Mouse (Mus musculus): ENCODE measurements at regions not wholly inside any gene's neighbourhood (a gene's known extent, or its start where the extent isn't known, plus 50 kb on each side); places are given as distances from the start of the nearest gene placed in this dataset.
A peak's percentile ranks its signal among the peaks of the same experiment; 100 is the strongest.
"Not testable (repeated sequence)": the region's sequence is repeated elsewhere in the genome, so short reads cannot be mapped to it uniquely, and the experiment has no call there.

- no peak for DNase-seq
Measured at GRCm38 (mm10) chr10:66643160-66643559, 452.8 kb upstream of the Jmjd1c start.

DNA sequence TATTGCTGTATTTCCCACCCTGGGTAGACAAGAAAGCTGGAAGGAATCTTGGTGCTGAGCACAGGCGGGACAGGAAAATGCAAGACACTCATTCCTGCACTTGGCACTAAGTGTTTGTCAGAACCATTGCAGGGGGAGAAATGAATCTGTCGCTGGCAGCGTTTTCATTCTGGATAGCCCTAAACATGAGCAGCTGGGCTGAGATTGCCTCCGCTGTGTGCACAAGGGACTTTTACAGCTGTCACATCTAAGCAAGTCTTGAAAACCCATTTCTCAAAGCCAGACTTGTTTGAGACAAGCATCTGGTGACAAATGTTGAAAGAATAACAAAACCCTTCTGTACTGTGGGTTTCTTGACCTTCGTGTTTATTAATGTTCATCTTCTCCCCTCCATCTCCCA, 438.4 kb upstream of the Jmjd1c start:
- DNase-seq, result no peak

- DNase-seq, result no peak
Measured at GRCm38 (mm10) chr10:66683160-66683559, 412.8 kb upstream of the Jmjd1c start.

- not testable (repeated sequence) for DNase-seq
Measured at GRCm38 (mm10) chr10:66689196-66689595, 406.7 kb upstream of the Jmjd1c start.

DNA sequence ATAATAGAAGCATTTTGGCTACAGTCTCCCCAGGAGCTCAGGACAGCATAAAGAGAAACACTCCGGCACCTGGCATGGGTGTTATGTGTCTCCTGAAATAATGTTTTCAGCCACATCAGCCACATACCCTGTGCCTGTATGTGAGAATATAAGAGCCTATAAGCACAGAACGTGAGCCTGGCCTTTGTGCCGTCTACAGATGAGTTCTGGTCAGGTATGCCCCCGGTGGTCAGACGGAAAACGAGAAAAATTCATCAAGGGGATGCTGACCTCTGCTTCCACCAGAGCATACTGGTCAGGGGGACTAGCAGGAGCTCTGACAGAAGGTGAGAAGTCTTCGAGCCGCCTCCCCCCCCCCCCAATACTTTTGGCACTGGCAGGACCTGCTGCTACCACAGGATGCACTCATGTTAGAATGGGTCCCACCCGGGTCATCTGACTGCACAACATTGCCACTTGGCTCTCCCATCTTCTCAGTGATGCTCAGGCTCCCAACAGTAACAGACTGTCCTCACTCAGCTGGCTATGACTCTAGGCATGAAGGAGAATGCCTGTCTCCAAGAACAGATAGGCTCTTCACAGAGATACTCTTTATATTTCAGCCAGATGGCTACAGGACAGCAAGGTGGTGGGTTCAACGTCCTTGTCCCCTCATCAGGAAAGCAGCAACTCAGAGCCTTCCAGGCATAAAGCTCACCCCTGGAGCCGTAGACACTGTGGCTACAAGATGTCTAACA, 401.2 kb upstream of the Jmjd1c start:
- no peak for DNase-seq

DNA sequence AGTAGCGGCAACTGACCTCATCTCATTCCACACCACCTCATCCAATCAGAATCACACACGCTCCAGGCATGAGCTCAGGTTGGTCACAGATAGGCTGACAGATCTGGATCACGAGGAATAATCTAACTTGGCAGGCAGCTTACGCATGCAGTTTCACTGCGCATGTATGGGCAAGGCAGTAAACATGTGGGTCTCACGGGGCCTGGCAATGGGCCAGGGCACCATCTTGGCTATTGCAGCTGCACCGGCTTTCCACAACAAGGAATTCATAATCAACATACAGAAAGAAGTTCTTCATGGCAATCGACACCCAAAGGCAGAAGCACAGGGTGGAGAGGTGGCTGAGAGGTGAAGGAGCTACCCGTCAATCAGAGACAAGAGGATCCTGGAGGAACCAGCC, 381.0 kb upstream of the Jmjd1c start:
- DNase-seq, result not testable (repeated sequence)

GRCm38 (mm10) chr10:66717909-66718308, 378.0 kb upstream of the Jmjd1c start:
- peak; percentile 13 for DNase-seq

GRCm38 (mm10) chr10:66719796-66720195, 376.1 kb upstream of the Jmjd1c start:
- no peak for DNase-seq

GRCm38 (mm10) chr10:66733631-66734030, 362.3 kb upstream of the Jmjd1c start:
- no peak for DNase-seq

DNA sequence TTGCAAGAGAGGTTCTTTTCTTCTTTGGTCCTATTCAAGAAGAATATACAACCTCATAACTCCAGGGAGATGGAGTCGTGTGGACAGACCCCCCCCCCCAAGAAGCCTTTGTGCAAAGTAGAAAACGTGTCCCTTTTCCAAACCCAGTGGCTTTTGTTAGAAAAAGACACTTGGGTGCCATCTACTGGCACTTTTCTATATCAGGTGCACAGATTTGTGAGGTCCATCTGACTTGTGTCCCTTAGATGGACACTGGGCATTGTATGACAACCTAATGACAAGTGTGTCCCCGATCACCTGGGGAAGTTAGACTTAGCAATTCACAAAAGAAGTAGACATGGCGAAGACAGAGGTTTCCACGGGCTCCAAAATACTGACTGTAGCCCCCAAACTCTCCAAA, 361.1 kb upstream of the Jmjd1c start:
- peak; percentile 12 for DNase-seq

GRCm38 (mm10) chr10:66739017-66739416, 356.9 kb upstream of the Jmjd1c start:
- no peak for DNase-seq

- DNase-seq, result peak; percentile 39
Measured at GRCm38 (mm10) chr10:66741819-66742218, 354.1 kb upstream of the Jmjd1c start.

- DNase-seq, result no peak
Measured at GRCm38 (mm10) chr10:66743254-66743653, 352.7 kb upstream of the Jmjd1c start.

DNA sequence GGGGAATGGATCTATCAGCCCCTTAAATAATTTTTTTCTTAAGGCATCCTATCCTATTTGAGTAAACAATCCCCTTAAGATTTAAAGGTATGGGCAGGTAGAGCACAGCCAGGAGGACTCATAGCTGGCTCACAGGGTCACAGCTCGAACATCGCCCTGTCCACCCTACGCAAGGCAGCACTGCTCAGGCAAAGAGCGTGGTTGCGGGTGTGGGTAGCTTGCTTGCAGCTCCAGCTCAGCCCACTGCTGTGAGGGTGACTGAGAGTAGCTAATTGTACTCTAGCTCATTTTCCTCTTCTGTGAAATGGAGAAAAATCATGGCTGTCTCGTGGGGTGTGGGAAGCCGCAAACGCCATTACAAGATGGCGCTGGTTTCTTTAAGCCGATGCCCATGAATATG, 350.1 kb upstream of the Jmjd1c start:
- DNase-seq, result no peak

DNA sequence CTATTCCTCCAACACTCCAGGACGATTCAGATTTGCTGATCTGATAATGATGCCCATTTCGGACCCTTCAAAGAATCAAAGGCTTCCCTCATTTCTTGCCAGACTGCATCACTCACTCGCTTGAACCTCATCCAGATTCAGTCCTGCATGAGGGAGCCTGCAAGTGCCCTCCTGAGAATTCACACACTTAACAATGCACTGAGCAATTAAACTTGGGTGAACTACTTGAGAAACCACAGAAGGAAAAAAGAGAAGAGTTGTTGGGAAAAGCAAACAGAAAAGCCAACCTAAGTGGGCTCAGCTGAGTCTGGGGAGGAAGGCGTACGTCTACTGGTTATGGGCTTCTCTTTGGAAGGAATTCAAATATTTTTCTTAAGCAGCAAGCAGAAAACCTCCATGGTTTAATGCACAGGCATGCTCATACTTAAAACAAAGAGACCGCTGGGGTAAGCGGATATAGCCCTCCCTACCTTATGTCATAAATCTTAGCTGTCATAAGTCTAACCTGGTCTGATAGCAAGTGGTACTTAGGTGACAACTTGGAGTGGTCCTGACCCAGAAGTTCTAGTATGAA, 343.6 kb upstream of the Jmjd1c start:
- no peak for DNase-seq

DNA sequence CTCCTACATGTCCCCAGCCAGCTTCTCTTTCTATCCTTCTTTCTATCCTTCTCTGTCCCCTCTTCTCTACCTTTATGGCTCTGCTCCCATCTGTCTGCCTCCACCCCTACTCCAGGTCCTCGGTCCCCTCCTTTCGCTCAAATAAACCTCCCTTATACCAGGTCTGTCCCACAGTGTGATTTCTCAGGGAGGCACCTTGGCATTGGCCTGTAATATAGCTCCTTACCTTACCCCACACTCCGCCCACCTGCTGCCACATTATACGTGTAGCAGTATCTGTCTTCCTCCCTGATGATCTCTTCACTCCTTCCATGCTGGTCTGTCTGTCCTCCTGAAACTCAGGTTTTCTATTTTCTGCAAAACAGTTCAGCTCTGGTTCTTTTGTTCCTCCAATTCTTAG, 339.1 kb upstream of the Jmjd1c start:
- DNase-seq, result no peak

DNA sequence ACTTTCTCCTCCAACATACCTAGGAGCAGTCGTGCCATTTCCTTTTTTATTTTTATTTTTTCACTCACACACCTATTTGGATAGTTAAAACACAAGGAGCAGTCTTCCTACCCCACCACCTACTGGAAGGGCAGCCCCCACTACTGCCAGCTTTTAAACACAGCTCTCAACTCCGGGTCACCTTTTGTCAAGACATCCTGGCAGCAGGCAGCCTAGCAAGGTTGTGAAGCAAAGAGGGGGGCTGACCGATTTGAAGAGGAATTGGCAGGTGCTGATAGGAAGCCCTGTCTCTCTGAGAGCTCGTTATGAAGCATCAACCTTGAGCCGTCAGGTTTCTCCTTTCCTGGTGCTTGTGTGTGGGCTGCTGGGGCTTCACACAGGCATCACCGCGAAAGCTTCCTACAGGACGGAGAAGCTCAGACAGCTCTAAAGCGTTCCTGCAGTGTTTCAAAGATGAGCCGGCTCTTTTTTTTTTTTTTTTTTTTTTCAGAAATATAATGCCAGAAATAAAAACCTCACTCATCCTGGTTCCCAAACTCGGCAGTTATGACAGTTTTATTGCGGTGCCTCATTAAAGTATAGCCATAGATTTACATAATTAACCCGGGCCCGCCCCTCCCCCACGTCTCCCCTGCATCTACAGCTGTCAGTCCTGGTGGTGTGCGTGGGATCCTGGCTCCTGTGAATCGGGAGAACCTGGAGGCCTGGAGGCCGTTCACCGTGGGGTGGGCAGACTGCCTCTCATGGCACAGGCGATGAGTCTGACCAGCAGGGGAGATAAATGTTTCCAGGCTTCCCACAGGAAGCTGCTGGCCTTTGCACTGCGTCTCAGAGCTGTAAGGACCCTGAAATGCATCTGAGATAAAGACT, 325.5 kb upstream of the Jmjd1c start:
- no peak for DNase-seq

GRCm38 (mm10) chr10:66780335-66781170, 315.4 kb upstream of the Jmjd1c start:
- no peak for DNase-seq

DNA sequence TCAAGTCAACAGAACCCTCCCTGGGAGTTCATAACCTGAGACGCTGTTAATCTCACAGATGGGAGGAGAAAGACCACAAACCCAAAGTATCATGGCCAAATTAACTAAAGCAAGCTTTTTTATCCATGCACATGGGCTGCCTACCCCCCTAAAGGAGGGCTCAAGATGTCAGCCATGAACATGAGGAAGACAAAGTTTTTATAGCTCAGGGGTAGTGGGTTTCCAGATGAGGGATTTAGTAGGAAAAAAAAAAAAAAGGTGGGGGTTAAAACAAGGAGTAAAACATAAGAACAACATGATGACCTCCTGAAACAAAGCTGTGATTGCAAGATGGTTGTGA, 314.8 kb upstream of the Jmjd1c start:
- DNase-seq, result no peak

DNA sequence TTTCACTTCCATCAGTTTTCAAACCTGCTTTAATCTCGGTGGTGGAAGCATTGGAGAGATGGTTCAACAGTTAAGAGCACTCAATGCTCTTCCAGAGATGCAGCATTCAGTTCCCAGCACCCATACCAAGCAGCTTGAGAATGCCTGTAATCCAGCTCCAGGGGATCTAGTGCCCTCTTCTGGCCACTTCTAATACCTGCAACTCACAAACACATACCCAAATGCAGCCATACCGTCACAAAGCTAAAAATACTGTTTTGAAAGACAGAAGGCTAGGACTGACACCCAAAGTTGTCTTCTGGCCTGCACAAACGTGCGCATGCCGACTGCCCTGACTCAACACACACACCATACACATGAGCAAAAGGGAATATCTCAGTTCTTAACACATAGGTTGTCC, 313.9 kb upstream of the Jmjd1c start:
- DNase-seq, result no peak

DNA sequence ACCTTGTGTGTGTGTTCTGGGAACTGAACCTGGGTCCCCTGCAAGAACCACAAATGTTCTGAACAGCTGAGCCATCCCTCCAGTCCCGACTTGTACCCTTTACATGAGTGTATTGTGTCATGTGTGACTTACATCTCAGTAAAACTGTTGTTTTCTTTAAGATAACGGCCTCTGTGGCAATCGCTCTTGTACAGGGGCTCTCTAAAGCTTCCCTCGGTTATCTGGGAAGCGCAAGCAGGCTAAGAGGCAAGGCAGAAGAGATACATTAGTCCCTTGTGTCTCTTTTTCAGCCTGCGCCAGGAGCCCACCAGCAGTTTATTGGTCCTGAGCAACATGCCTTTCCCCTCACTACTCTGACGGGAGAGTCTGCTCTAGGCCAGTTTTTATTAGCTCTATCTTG, 308.1 kb upstream of the Jmjd1c start:
- DNase-seq, result no peak

DNA sequence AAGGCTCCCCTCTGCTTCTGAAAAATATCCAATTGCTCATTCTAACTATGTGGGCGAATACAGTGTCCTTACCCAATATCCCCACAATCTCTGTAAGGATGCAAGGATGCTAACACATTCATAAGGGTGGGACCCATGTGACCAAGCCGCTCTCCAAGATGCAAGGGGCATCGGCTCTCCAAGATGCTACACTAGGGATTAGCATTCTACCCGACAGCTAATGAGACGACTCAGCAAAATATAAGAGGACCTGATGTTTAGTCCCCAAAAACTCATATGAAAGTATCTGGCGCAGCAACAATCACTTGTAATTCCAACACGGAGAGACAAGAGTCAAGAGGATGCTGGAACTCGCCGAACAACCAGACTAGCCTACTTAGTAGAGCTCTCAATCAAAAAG, 299.6 kb upstream of the Jmjd1c start:
- DNase-seq, result no peak

- DNase-seq, result no peak
Measured at GRCm38 (mm10) chr10:66802691-66803090, 293.2 kb upstream of the Jmjd1c start.

All from heart, postnatal 4 days (tissue).